Mouse (Mus musculus): ENCODE data around the gene Plod2. TPM values are rescaled to one million over a fixed set of nuclear protein-coding genes. Genes with fewer than 3 reads are reported as not detected.

Gene Plod2
- total and polyA plus RNA-seq, 3 experiments = not detected

GRCm38 (mm10) chr9:92548603-92549002 is 6.6 kb downstream of the Plod2 start:
- Histone ChIP-seq H3K9ac (ENCODE audit: control insufficient read depth, low read depth, low read length, poor library complexity, severe bottlenecking) (no peak overlapping the region), H3K9me3 (replicated peaks; ENCODE audit: insufficient read depth, low read length) (no peaks in the 10 kb centered on the region), H3K36me3 (ENCODE audit: control insufficient read depth in 1 of 2, insufficient read depth in 2 of 2, low read length in 2 of 2) (no peaks in the 10 kb centered on the region), H3K79me2 (ENCODE audit: control insufficient read depth, insufficient read depth, low read length, poor library complexity) (no peaks in the 10 kb centered on the region), H3K27ac (ENCODE audit: control insufficient read depth, low read depth, low read length) (no peak overlapping the region), H3K27me3 (ENCODE audit: control insufficient read depth in 1 of 2, insufficient read depth in 2 of 2, low read length in 2 of 2) (no peaks in the 10 kb centered on the region; a peak in 1 of 4 replicates), H3K4me1 (ENCODE audit: control insufficient read depth in 1 of 2, insufficient read depth in 2 of 2, low read length in 2 of 2) (no peaks in the 10 kb centered on the region), H3K4me3 (ENCODE audit: control insufficient read depth in 1 of 2, insufficient read depth in 1 of 2, low read depth in 2 of 2, low read length in 2 of 2) (no peak overlapping the region)
- TF ChIP-seq SMC3 (IDR thresholded peaks at IDR 0.05; ENCODE audit: low read depth, low read length) = no peak
- no peak for TF ChIP-seq TCF12 (IDR thresholded peaks at IDR 0.05; ENCODE audit: low read depth, low read length)
- no peak for TF ChIP-seq NELFE (IDR thresholded peaks at IDR 0.05; ENCODE audit: low read depth, low read length)
- TF ChIP-seq MAZ (IDR thresholded peaks at IDR 0.05; ENCODE audit: low read depth, low read length) = no peak
- TF ChIP-seq ELF1 (IDR thresholded peaks at IDR 0.05; ENCODE audit: low read depth, low read length) = no peak
- no peak for TF ChIP-seq ZNF384 (IDR thresholded peaks at IDR 0.05; ENCODE audit: low read depth, low read length)
- no peak for TF ChIP-seq ZMIZ1 (IDR thresholded peaks at IDR 0.05; ENCODE audit: low read depth, low read length)
- no peak for DNase-seq (ENCODE audit: low read depth, low spot score)

DNA sequence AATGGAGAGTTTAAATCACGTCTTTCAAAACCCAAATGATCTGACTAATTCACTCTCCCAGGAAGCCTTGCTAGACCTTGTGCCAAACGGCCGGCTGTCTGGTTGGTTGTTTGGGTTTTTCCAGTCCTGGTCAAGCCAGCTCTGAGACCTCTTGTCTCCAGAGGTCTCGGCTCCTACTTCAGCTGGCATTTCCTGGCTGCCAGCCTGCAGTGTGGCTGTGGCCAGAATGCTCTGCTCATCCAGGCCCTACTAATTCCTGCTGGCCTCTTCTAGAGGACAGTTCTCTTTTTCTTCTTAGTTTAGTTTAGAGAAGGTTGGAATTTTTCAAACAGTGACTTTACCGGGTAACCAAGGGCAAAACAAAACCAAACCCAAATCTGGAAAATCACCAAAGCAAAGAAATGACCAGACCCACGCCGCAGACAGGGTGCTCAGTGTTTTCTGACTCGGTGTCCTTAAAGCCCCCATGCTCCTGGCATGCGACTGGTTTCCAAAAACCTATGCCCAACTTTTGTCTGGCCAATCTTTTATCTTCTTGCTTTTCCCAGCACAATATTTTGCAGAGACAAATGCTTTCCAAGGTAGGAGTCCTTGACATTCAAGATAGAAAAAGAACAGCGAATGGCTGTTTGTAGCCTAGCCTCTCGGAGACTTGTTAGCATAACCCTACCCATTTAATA is 7.9 kb downstream of the Plod2 start:
- no peak overlapping the region for H3K9ac ChIP-seq (ENCODE audit: control insufficient read depth, low read depth, low read length, poor library complexity, severe bottlenecking)
- no peaks in the 10 kb centered on the region for H3K9me3 ChIP-seq (replicated peaks; ENCODE audit: insufficient read depth, low read length)
- TF ChIP-seq NELFE (IDR thresholded peaks at IDR 0.05; ENCODE audit: low read depth, low read length) (no peak), MAFK (IDR thresholded peaks at IDR 0.05; ENCODE audit: borderline replicate concordance, low read depth, low read length) (no peak), HCFC1 (IDR thresholded peaks at IDR 0.05; ENCODE audit: low read depth, low read length) (no peak), EP300 (IDR thresholded peaks at IDR 0.05; ENCODE audit: low read depth in 1 of 2, low read length in 2 of 2) (no peak), SMC3 (IDR thresholded peaks at IDR 0.05; ENCODE audit: low read depth, low read length) (no peak), CHD2 (IDR thresholded peaks at IDR 0.05; ENCODE audit: low read length) (no peak), ZKSCAN1 (IDR thresholded peaks at IDR 0.05; ENCODE audit: low read depth, low read length) (no peak), RCOR1 (IDR thresholded peaks at IDR 0.05; ENCODE audit: low read depth, low read length) (no peak), ZNF384 (IDR thresholded peaks at IDR 0.05; ENCODE audit: low read depth, low read length) (no peak), POLR2A (IDR thresholded peaks at IDR 0.05; ENCODE audit: control insufficient read depth in 1 of 2, insufficient read depth in 1 of 2, low read depth in 1 of 2, low read length in 2 of 2, poor library complexity in 1 of 2) (no peak), ZMIZ1 (IDR thresholded peaks at IDR 0.05; ENCODE audit: low read depth, low read length) (no peak), POLR2AphosphoS5 (IDR thresholded peaks at IDR 0.05; ENCODE audit: borderline replicate concordance, low read depth, low read length) (no peak)
- no peaks in the 10 kb centered on the region for H3K79me2 ChIP-seq (ENCODE audit: control insufficient read depth, insufficient read depth, low read length, poor library complexity)
- no peak for DNase-seq (ENCODE audit: low read depth, low spot score)
- no peaks in the 10 kb centered on the region for H3K36me3 ChIP-seq (ENCODE audit: control insufficient read depth in 1 of 2, insufficient read depth in 2 of 2, low read length in 2 of 2)
- no peak overlapping the region for H3K27ac ChIP-seq (ENCODE audit: control insufficient read depth, low read depth, low read length)
- H3K27me3 ChIP-seq (ENCODE audit: control insufficient read depth in 1 of 2, insufficient read depth in 2 of 2, low read length in 2 of 2) = no peaks in the 10 kb centered on the region; a peak in 1 of 4 replicates
- H3K4me1 ChIP-seq (ENCODE audit: control insufficient read depth in 1 of 2, insufficient read depth in 2 of 2, low read length in 2 of 2) = no peaks in the 10 kb centered on the region
- no peak overlapping the region for H3K4me3 ChIP-seq (ENCODE audit: control insufficient read depth in 1 of 2, insufficient read depth in 1 of 2, low read depth in 2 of 2, low read length in 2 of 2)
